Comparison of ENCODE assay signal across 1 mouse cellular context in genomic region chr11:100362209-100362978, GRCm38 (mm10).
TF ChIP-seq lines count a peak whose summit lies in the region.

No protein-coding gene starts in this region.

TF ChIP-seq in CH12.LX, 34 proteins besides CTCF, POLR2A, EP300 and RAD21:
- TF ChIP-seq MAX (IDR thresholded peaks at IDR 0.05; ENCODE audit: low read length) (no peak), ZNF384 (IDR thresholded peaks at IDR 0.05; ENCODE audit: low read depth, low read length) (no peak), JUND (conservative IDR thresholded peaks at IDR 0.05; ENCODE audit: low read depth, low read length) (peak; percentile 31; the same call in 1 of the 2 replicates), MXI1 (IDR thresholded peaks at IDR 0.05; ENCODE audit: low read depth, low read length) (peak; percentile 26; the same call in 1 of the 2 replicates), IRF4 (IDR thresholded peaks at IDR 0.05; ENCODE audit: low read depth, low read length) (peak; percentile 55; the same call in 1 of the 2 replicates), SMC3 (IDR thresholded peaks at IDR 0.05; ENCODE audit: low read depth, low read length) (peak; percentile 89), ETS1 (conservative IDR thresholded peaks at IDR 0.05; ENCODE audit: low read depth, low read length) (no peak), JUN (IDR thresholded peaks at IDR 0.05; ENCODE audit: insufficient read depth, low read depth, low read length) (no peak), TCF12 (IDR thresholded peaks at IDR 0.05; ENCODE audit: low read depth, low read length) (0 out of 2 replicates have a peak, but pooled peaks have one; percentile 21), MYC (IDR thresholded peaks at IDR 0.05; ENCODE audit: low read depth, low read length) (no peak), USF1 (IDR thresholded peaks at IDR 0.05; ENCODE audit: low read depth, low read length) (no peak), RCOR1 (conservative IDR thresholded peaks at IDR 0.05; ENCODE audit: low read depth, low read length) (no peak), HCFC1 (IDR thresholded peaks at IDR 0.05; ENCODE audit: low read depth, low read length) (no peak), E2F4 (IDR thresholded peaks at IDR 0.05; ENCODE audit: insufficient replicate concordance, low read depth, low read length) (no peak), GABPA (IDR thresholded peaks at IDR 0.05; ENCODE audit: insufficient replicate concordance, low read depth, low read length) (no peak), ZC3H11A (IDR thresholded peaks at IDR 0.05; ENCODE audit: low read depth, low read length) (peak; percentile 87), NRF1 (IDR thresholded peaks at IDR 0.05; ENCODE audit: low read depth, low read length) (peak; percentile 42; the same call in 1 of the 2 replicates), KAT2A (IDR thresholded peaks at IDR 0.05; ENCODE audit: insufficient replicate concordance, low read length) (no peak), TBP (conservative IDR thresholded peaks at IDR 0.05; ENCODE audit: low read depth, low read length) (no peak), BHLHE40 (IDR thresholded peaks at IDR 0.05; ENCODE audit: low read depth, low read length) (no peak), ZMIZ1 (IDR thresholded peaks at IDR 0.05; ENCODE audit: low read depth, low read length) (no peak), MEF2A (IDR thresholded peaks at IDR 0.05; ENCODE audit: borderline replicate concordance, low read depth, low read length) (no peak), PAX5 (IDR thresholded peaks at IDR 0.05; ENCODE audit: low read length) (no peak), NELFE (IDR thresholded peaks at IDR 0.05; ENCODE audit: low read depth, low read length) (peak; percentile 58; the same call in 1 of the 2 replicates), ELF1 (IDR thresholded peaks at IDR 0.05; ENCODE audit: low read depth, low read length) (no peak), CHD1 (IDR thresholded peaks at IDR 0.05; ENCODE audit: low read depth, low read length) (no peak), CHD2 (IDR thresholded peaks at IDR 0.05; ENCODE audit: low read length) (no peak), MAFK (IDR thresholded peaks at IDR 0.05; ENCODE audit: insufficient replicate concordance, low read length) (no peak), POLR2AphosphoS2 (IDR thresholded peaks at IDR 0.05; ENCODE audit: low read depth, low read length) (no peak), MAZ (IDR thresholded peaks at IDR 0.05; ENCODE audit: low read depth, low read length) (no peak), UBTF (IDR thresholded peaks at IDR 0.05; ENCODE audit: low read depth, low read length) (no peak), SIN3A (IDR thresholded peaks at IDR 0.05; ENCODE audit: low read length) (no peak), USF2 (conservative IDR thresholded peaks at IDR 0.05; ENCODE audit: low read depth, low read length) (no peak), ZKSCAN1 (IDR thresholded peaks at IDR 0.05; ENCODE audit: borderline replicate concordance, low read depth, low read length) (no peak)
